Mouse (Mus musculus) kidney, adult 2 months (tissue): ENCODE data around the gene Nfib.

ENCODE experiments used
- CTCF ChIP-seq: fragments of 200-500 bp; conservative IDR thresholded peaks from 2 replicates; pipeline ENCODE4 v1.5.1; 2011; ENCODE audit warnings: low read depth, mild to moderate bottlenecking, control low read depth, low read length, moderate library complexity, mixed read lengths; ENCODE audit not compliant: insufficient read depth, insufficient read length
- POLR2A ChIP-seq: fragments of 200-500 bp; IDR thresholded peaks from one replicate; pipeline ENCODE4 v1.6.1; 2011; ENCODE audit warnings: low read depth, low read length, control low read depth

DNA sequence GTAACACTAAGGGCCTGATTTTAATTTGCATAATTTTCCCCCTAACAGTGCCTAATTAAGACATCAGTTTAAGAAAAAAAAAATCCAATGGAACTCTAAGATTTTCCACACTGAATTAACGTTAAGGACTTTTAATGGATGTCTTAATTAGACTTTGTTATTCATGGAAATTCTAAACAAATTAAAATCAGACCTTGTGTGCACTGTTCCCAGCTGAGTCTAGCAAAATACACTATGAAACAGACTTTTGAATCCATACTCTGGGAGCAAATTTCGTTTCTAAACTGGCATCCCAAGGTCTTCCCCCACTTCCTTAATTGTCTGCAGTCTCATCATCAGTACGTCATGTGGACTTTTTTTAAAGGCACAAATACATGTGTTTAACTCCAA lies 379.4 kb downstream of the Nfib start:
- TF ChIP-seq CTCF (no peak), POLR2A (no peak)
